Mouse (Mus musculus) cortical plate, adult 2 months (tissue): ENCODE data around the gene Trak1.

Source experiments
- CTCF ChIP-seq: fragments of 200-500 bp; IDR thresholded peaks from 2 replicates; pipeline ENCODE4 v1.5.1; 2011; ENCODE audit warnings: mild to moderate bottlenecking, control low read depth, low read length; ENCODE audit not compliant: insufficient read depth; ENCODE audit errors: extremely low read depth
- POLR2A ChIP-seq: fragments of 200-500 bp; IDR thresholded peaks from 2 replicates; pipeline ENCODE4 v1.6.1; 2011; ENCODE audit warnings: mild to moderate bottlenecking, low read length, control low read depth; ENCODE audit not compliant: insufficient read depth; ENCODE audit errors: extremely low read depth

DNA sequence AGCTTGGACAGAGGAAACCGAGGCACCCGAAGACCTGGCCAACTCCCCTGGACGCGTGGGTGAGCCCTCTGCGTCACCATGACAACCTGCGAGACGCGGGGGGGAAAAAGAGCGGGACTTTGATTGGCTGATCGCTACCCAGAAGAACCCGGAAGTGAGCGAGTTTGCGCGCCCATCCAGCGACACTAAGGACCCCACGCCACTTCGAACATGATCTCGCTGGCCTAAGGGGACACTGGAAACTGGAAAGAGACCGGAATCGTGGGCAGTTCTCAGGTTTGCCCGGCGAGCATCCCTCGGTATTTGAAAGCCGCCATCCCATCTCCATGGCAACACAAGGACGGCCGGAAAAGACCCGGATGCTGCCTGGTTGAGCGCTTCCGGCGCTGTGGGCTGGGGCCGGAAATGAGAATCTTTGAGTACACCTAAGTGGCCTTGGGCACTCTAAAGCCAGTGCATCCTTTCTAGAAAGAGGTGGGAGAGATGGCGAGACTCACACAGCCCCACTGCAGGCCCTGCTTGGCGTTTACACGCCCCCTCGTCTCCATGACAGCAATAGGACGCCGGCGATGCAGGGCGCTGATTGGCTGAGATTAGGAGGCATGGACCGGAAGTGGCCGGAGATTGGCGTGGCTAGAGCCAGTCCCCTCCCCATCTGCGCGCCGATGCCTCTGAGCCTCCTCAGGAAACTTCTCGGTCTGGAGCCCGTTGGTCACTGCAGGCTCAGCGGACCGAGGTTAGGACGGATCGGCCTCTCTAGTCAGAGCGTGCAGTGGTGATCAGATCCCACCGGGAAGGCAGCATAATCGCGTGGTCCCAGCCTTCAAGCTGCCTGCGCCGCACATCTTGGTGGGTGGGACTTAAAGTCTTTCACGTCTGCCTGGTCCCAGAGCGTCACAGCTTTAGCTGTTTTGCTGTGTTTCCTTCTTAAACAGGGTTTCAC, 19.9 kb upstream of the Trak1 start, which contains the start of gene Ulk4:
- peak; percentile 84 for TF ChIP-seq POLR2A
- TF ChIP-seq CTCF, result no peak
